Mouse (Mus musculus): ENCODE measurements around the gene Oxa1l.

Oxa1l gene

GRCm38 (mm10) chr14:54412000-54412576 is 51.5 kb downstream of the Oxa1l start:
- DNase-seq, result no peak

GRCm38 (mm10) chr14:54412629-54413170 is 52.1 kb downstream of the Oxa1l start:
- DNase-seq, result no peak

- DNase-seq, result no peak
Measured at GRCm38 (mm10) chr14:54413877-54414700, 53.5 kb downstream of the Oxa1l start.

- no peak for DNase-seq
Measured at GRCm38 (mm10) chr14:54415241-54416020, 54.8 kb downstream of the Oxa1l start.

- no peak for DNase-seq
Measured at GRCm38 (mm10) chr14:54416229-54416775, 55.7 kb downstream of the Oxa1l start.

- DNase-seq, result no peak
Measured at GRCm38 (mm10) chr14:54416830-54417229, 56.2 kb downstream of the Oxa1l start.

- peak; percentile 48 to 53 for DNase-seq
Measured at GRCm38 (mm10) chr14:54417623-54418081, 57.0 kb downstream of the Oxa1l start, which contains the start of gene Slc7a7. TSS of gene Slc7a7 (minus strand) at chr14:54417780.

Measured in B cell, adult 2 months (primary cell).